Mouse (Mus musculus) ES-E14 (cell line): ENCODE data around the gene St13.

Experiments used
- HCFC1 ChIP-seq: IDR thresholded peaks from 2 replicates; pipeline ENCODE4 v1.6.1; 2012; ENCODE audit warnings: low read length, inconsistent platforms, borderline replicate concordance; ENCODE audit not compliant: insufficient read depth
- ZNF384 ChIP-seq: IDR thresholded peaks from 2 replicates; pipeline ENCODE4 v1.6.1; 2012; ENCODE audit warnings: low read depth, low read length, inconsistent platforms

DNA sequence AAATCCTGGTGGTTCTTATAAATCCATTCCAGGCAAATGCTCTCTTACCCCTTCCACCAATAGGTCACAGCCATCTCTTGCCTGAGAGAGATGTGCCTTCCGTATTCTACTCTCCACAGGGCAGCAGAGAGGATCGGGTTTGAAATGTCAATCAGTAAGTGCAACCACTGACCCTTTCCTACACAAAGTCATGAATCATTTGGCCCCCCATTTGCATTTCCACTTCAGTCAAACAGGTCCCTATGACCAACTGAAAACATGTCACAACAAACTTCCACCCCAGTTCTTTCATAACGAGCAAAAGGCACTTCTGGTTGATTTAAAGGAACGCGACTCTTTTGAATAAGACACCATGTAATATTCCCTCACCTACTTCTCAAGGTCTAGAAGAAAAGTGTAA, 40.5 kb downstream of the St13 start:
- TF ChIP-seq ZNF384 (no peak), HCFC1 (no peak)
